Mouse (Mus musculus): ENCODE results near the gene Igfals.

DNA sequence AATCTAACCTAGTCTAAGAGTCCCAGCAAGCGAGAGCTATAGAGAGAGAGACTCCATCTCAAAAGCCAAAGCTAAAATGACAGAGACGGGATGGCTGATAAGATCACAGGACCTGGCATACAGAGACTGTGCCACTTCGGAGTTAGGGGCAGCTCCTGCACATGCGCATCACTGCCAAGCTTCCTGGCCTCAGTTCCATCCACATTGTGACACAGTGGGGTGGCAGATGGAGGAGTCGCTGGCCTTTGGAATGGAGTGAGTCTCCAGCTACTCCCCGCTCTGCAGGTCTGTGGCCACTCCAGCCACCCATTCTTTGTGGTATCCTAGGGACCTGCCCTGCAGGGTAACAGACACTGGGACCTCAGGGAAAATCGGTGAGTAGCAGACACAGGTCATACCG, at the start of gene Igfals:
- TF ChIP-seq CTCF (IDR thresholded peaks at IDR 0.05; ENCODE audit: low read depth) (no peak), EP300 (IDR thresholded peaks at IDR 0.05; ENCODE audit: low read depth) (no peak)
